Mouse (Mus musculus): ENCODE measurements around the gene Zfp967. TPM values are rescaled to one million over a fixed set of nuclear protein-coding genes. Genes with fewer than 3 reads are reported as not detected.
"Not testable (repeated sequence)": the region's sequence is repeated elsewhere in the genome, so short reads cannot be mapped to it uniquely, and the experiment has no call there.

The Zfp967 gene
- polyA plus RNA-seq (2015; fragmentation: Nextera tagmentation; extraction: Ambion mirVana) = not detected in 2 replicates

DNA sequence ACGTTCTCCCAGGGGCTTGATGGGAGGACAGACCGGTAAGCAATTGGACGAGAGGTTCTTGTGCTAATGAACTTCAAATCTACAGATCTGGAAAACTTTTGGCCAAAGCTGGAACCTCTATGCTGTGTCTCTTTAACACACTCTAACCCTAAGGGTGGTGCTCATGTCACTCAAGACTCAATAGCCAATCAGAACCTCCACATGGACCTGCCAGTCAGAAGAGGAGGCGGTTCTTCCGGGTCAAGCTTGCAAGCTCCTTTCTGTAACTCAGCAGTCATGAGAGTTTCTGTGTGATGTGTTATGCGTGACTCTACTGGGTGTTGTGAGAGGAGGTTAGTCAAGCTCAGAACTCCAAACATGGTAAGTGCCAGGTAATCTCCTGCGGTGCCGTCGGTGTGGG lies at the start of gene Zfp967:
Gene Zfp967, plus strand, starts transcription at position 301 of the 400 bp plus-strand sequence.
- H3K9me3 ChIP-seq (replicated peaks); H3K4me3 ChIP-seq; H3K9ac ChIP-seq; H3K4me2 ChIP-seq; H3K27ac ChIP-seq; ATAC-seq; H3K27me3 ChIP-seq; H3K4me1 ChIP-seq; H3K36me3 ChIP-seq (ENCODE audit: poor library complexity, severe bottlenecking): not testable (repeated sequence)
- whole genome bisulfite sequencing = no CpG with 5 or more reads among the region's 9 CpGs

- H3K4me3 ChIP-seq; H3K27ac ChIP-seq; H3K36me3 ChIP-seq (ENCODE audit: poor library complexity, severe bottlenecking); H3K9me3 ChIP-seq (replicated peaks); H3K4me2 ChIP-seq; ATAC-seq; H3K4me1 ChIP-seq; H3K27me3 ChIP-seq; H3K9ac ChIP-seq: not testable (repeated sequence)
- WGBS = no CpG with 5 or more reads among the region's 4 CpGs
Measured at GRCm38 (mm10) chr2:176486683-176487082, 34.2 kb upstream of the Zfp967 start, which contains the start of gene Gm14434. TSS of gene Gm14434 (minus strand) at chr2:176486783.

Other genes with a start within 250 kb of the Zfp967 start
- not detected in 2 replicates for gene Gm11009, start 201.6 kb upstream of the Zfp967 start, polyA plus RNA-seq (2015; fragmentation: Nextera tagmentation; extraction: Ambion mirVana)
- gene Gm14435, start 97.5 kb upstream of the Zfp967 start, polyA plus RNA-seq (2015; fragmentation: Nextera tagmentation; extraction: Ambion mirVana) = 10.6 and 12.8 TPM in 2 replicates
- 14.0 and 17.9 TPM in 2 replicates for gene Gm14434, start 34.3 kb upstream of the Zfp967 start, polyA plus RNA-seq (2015; fragmentation: Nextera tagmentation; extraction: Ambion mirVana)
- gene Gm14308, start 115.3 kb downstream of the Zfp967 start, polyA plus RNA-seq (2015; fragmentation: Nextera tagmentation; extraction: Ambion mirVana) = 28.0 and 28.2 TPM in 2 replicates
- gene Zfp973, start 149.5 kb downstream of the Zfp967 start, polyA plus RNA-seq (2015; fragmentation: Nextera tagmentation; extraction: Ambion mirVana) = 8.3 TPM in 2 replicates
- 37.3 and 42.9 TPM in 2 replicates for gene Gm14305, start 187.3 kb downstream of the Zfp967 start, polyA plus RNA-seq (2015; fragmentation: Nextera tagmentation; extraction: Ambion mirVana)

Measured in forebrain, embryonic 13.5 days (tissue).